Mouse (Mus musculus) telencephalon, adult 2 months (tissue): ENCODE measurements around the gene Eml4.

Experiments used
- DNase-seq: peaks from one replicate; pipeline ENCODE4 v3.0.0-alpha.2; 2011; ENCODE audit warnings: low read depth, low spot score

The Eml4 gene

DNA sequence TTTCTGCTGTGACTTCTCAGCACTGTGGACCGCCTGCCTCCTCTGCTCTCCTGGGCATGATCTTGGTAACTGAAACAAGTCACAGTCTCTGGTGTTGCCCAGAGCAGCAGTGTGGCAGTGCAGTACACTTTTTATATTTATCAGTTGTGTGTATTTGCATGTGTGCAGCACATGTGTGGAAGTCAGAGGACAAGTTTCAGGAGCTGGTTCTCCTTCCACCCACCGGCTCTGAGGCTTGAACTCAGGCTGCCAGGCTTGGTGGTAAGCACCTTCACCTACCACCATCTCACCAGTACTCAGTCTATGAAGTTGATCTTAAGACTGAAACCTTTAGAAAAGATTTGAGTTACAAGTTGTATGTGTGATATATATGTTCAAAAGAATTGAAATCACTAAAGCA lies 28.6 kb downstream of the Eml4 start:
- no peak for DNase-seq

DNA sequence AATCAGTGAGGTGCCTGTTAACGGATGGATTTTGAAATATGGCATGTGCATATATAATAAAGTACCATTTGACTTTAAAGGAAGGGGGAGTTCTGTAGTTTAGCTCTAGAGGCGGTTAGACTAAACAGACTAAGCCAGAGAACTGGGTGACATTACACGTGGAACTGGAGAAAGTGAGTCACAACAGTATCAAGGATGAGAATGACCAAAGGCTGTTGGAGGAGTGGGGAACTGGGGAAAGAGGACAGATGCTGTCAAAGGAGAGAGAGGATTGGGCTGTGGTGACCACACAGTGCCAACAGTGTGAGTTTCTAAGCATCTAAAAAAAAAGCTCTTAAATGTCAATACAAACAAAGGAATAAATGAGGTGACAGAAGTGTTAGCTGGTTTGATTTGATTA lies 29.1 kb downstream of the Eml4 start:
- no peak for DNase-seq

DNA sequence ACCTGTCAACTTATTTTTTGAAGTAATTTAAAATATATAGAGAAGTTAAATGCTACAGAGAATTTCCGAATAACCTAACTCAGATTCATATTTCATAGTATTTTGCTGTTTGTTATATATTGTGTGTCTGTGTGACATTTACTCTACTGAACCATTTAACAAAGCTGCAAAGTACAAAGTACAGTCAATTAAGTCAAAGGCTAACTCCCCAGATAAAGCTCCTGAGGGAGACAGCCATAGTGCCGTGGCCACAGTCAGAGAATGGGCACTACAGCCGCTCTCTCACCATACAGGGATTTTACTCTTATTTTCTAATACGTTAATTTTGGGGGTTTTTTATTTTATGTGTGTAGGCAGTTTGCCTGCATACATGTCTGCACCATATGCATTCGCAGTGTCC lies 32.0 kb downstream of the Eml4 start:
- DNase-seq, result no peak

DNA sequence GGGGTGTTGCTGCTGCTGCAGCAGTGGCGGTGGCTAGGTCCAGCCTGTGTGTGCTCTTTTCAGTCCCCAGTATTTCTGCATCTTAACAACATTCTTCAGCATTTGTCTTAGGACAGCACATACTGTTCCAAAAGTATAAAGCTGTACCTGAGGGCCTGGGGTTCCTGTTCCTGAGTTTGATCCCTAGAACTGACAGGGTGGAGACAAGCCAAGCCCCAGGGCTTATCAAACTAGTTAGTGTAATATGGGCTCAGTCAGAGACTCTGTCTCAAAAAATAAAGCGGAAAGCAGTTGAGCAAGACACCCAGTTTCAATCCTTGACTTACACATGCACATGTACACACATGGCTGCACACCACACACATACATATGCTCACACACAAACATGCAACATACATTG lies 34.2 kb downstream of the Eml4 start:
- DNase-seq, result no peak

DNA sequence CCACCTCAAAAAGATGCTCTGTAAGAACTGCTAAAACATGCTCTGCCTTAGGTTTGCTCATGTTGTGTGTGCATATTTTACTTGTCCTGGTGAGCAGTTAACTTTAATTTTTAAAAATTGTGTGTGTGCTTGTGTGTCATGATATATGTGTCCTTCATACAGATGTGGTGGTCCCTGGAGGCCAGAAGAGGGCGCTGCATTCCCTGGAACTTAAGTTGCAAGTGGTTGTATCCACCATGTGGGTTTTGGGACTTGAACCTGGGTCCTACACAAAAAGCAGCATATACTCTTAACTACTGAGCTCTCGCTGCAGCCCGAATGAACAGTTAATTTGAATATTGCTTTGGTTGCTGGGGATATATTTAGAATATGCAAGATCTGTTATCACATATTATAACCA lies 36.4 kb downstream of the Eml4 start:
- DNase-seq, result no peak

DNA sequence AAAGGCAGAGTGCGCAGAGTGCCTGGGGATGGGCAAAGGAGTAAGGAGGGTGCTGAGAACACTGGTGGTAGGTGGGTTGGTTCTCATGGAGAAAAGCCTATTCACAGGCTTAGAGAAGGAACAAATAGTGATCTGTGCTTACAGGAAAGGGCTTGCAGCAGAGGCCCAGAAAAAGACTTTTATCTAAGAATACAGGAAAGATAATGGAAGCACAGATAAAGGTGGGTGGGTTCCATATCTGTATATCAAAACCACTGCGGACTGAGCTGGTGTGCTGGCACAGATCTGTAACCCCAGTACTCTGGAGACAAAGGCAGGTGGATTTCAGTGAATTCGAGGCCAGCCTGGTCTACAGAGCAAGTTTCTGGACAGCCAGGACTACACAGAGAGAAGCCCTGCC lies 43.3 kb downstream of the Eml4 start:
- no peak for DNase-seq

DNA sequence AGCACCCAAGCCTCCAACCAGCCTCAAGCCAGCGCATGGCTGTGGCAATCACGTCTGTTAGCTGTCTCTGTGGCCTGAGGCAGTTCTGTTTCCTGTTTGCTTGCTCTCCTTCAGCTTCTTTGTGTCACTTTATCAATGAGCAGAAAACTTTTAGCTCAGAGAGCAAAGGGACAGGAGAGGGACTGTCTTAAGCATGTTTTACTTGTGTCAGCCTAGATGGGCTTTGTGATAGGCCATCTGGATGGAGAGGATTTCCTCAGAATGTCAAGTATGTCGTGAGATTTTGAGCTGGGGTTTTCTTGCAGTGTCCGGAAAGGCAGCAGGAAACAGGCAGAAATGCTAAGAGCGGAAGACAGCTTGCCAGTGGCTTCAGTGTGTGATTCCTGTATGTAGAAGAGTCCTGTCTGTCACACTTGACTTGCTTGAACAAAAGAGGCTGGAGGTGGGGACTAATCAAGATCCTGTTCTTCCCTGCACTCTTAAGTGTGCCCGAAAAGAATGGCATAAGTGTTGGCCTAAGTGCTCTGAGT lies 46.9 kb downstream of the Eml4 start:
- DNase-seq, result no peak

DNA sequence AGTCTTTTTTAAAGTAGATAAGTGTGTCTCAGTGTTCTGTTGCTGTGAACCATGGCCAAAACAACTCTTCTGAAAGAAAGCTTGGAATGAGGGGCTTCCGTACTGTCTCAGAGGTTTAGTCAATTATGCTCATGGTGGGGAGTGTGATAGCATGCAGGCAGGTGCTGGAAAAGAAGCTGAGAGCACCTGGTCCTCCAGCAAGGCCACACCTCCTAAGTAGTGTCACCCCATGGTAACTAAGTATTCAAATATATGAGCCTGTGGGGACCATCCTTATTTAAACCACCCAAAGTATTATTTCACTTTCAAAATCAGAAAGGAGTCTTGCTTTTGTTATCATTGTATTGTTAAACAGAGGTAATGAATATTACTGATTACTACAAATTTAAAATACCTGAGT lies 48.0 kb downstream of the Eml4 start:
- DNase-seq, result no peak

DNA sequence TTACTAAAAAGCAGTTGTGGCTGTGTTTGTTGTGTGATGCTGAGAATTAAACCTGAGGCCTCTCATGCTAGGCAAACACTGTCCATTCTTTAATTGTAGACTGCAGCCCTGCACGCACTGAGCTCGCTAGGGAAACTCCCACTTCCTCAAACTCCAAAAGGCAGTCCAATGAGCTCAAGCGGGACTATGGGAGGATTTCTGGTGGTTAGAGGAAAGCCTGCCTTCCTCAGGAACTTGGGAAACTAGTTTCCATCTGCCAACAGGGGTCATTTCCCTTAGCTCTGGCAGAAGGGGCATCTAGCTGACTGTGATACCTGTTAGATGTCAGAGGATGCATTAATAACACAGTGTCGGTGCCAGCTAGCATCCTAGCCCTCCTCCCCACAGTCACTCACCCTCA lies 79.9 kb downstream of the Eml4 start:
- DNase-seq, result no peak

- DNase-seq, result no peak
Observed at GRCm38 (mm10) chr17:83443406-83443805, 92.7 kb downstream of the Eml4 start.

- peak; percentile 8 for DNase-seq
Observed at GRCm38 (mm10) chr17:83449583-83449982, 98.9 kb downstream of the Eml4 start.

DNA sequence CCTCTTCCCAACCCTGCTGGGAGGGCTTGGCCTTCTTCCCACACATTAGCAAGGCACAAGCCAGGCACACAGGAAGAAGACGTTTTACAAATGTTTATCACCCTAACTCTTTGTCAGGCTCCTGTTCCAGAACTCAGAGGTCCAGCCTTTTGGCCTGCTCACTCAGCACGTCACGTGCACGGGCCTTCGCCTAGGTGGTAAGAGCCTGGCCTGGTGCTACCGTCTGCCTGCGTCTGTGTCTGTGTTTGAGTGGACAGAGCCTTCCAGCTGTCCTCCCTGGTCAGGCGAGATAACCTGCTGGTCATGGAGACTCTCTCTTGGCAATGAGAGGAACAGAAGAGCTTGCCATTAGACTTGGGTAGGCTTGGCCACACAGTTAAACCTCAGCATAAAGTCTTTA lies 100.6 kb downstream of the Eml4 start:
- DNase-seq, result no peak

- DNase-seq, result no peak
Observed at GRCm38 (mm10) chr17:83451796-83452195, 101.1 kb downstream of the Eml4 start.

DNA sequence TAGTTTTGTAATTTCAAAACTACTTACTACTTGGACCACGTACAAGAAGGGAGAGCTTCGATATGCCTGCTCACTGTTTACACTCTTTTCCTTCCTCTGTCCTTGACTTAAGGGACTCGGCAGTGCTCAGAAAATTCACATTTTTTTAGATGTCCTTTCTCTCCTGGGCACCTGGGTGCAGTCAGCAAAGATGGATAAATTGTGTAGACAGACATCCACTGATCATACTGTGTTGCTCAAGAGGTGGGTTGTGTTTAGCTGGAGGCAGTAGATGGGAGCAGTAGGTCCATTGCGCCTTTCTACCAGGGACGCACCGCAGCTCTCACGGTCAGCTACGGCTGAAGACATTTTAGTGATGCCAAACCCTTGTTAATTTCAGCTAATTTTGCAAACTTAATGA lies 101.7 kb downstream of the Eml4 start:
- DNase-seq, result no peak

GRCm38 (mm10) chr17:83453587-83453986 lies 102.9 kb downstream of the Eml4 start:
- DNase-seq, result no peak

- DNase-seq, result no peak
Observed at GRCm38 (mm10) chr17:83457271-83457670, 106.5 kb downstream of the Eml4 start.

- DNase-seq, result no peak
Observed at GRCm38 (mm10) chr17:83465969-83466368, 115.2 kb downstream of the Eml4 start.

GRCm38 (mm10) chr17:83466697-83467251 lies 116.0 kb downstream of the Eml4 start:
- no peak for DNase-seq

GRCm38 (mm10) chr17:83469586-83469985 lies 118.9 kb downstream of the Eml4 start:
- no peak for DNase-seq

DNA sequence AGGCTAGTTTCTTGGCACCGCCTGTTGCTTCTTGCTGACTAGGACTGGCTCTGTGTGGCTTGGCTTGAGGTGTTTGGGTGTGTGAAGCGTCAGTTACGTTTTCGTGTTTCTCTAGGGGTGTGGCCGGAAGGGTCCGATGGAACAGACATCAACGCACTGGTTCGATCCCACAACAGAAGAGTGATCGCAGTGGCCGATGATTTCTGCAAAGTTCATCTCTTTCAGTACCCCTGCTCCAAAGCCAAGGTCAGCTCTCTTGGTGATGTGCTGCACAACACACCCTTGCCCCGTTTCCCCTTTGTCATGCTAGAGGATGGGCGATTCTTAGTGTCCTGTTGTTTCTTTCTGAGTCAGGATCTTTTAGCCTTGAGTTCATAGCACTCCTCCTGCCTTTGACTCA lies 126.4 kb downstream of the Eml4 start:
- DNase-seq, result no peak

DNA sequence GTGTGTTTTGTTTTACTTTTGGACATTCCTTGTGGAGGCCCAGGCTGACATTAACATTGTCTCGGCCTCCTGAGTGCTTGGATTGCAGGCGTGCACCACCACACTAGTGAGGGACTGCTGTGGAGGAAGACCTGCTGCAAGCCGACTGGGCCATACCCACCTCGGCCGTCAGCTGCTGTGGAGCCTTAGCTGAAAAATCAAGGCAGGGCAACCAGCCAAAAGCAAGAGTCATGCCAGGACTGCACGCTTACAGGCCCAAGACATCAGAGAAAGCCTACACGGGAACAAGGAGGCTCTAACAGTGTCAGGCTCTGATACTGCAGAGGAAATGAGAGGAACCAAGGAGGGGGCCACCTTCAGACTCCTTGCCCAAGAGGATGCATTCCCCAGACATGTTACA lies 130.8 kb downstream of the Eml4 start:
- peak; percentile 5 for DNase-seq

GRCm38 (mm10) chr17:83482817-83483536 lies 132.2 kb downstream of the Eml4 start:
- DNase-seq, result no peak

GRCm38 (mm10) chr17:83483784-83484183 lies 133.1 kb downstream of the Eml4 start:
- DNase-seq, result no peak

- no peak for DNase-seq
Observed at GRCm38 (mm10) chr17:83487762-83488161, 137.0 kb downstream of the Eml4 start.
